Mouse (Mus musculus): ENCODE data around the gene Plcb3.

Gene Plcb3

GRCm38 (mm10) chr19:6918321-6918720, 57.9 kb downstream of the Plcb3 start:
- DNase-seq, result no peak

GRCm38 (mm10) chr19:6916496-6916895, 59.8 kb downstream of the Plcb3 start:
- DNase-seq, result no peak

- DNase-seq, result no peak
Measured at GRCm38 (mm10) chr19:6915276-6915675, 61.0 kb downstream of the Plcb3 start.

- no peak for DNase-seq
Measured at GRCm38 (mm10) chr19:6914540-6914939, 61.7 kb downstream of the Plcb3 start.

- DNase-seq, result no peak
Measured at GRCm38 (mm10) chr19:6913991-6914390, 62.3 kb downstream of the Plcb3 start.

- no peak for DNase-seq
Measured at GRCm38 (mm10) chr19:6913036-6913435, 63.2 kb downstream of the Plcb3 start.

GRCm38 (mm10) chr19:6912205-6912970, 63.9 kb downstream of the Plcb3 start:
- no peak for DNase-seq

GRCm38 (mm10) chr19:6911101-6912074, 64.9 kb downstream of the Plcb3 start:
- DNase-seq, result no peak

GRCm38 (mm10) chr19:6910306-6910705, 66.0 kb downstream of the Plcb3 start:
- DNase-seq, result peak; percentile 74

GRCm38 (mm10) chr19:6909507-6910289, 66.6 kb downstream of the Plcb3 start, which contains the start of the genes Trmt112 and Prdx5:
Trmt112 (plus strand) TSS chr19:6909698.
Prdx5 (minus strand) TSS chr19:6910106.
- peak; percentile 92 for DNase-seq

GRCm38 (mm10) chr19:6909021-6909420, 67.2 kb downstream of the Plcb3 start:
- no peak for DNase-seq

- DNase-seq, result no peak
Measured at GRCm38 (mm10) chr19:6907811-6908540, 68.3 kb downstream of the Plcb3 start.

GRCm38 (mm10) chr19:6907094-6907493, 69.2 kb downstream of the Plcb3 start:
- DNase-seq, result no peak

GRCm38 (mm10) chr19:6906199-6906598, 70.1 kb downstream of the Plcb3 start:
- no peak for DNase-seq

GRCm38 (mm10) chr19:6905498-6906159, 70.6 kb downstream of the Plcb3 start:
- no peak for DNase-seq

- no peak for DNase-seq
Measured at GRCm38 (mm10) chr19:6904846-6905245, 71.4 kb downstream of the Plcb3 start.

- no peak for DNase-seq
Measured at GRCm38 (mm10) chr19:6903031-6903430, 73.2 kb downstream of the Plcb3 start.
